ENCODE assay signal across 8 mouse cellular contexts in genomic region chr19:56513527-56513926, GRCm38 (mm10). TPM values are rescaled to one million over a fixed set of nuclear protein-coding genes. Genes with fewer than 3 reads are reported as not detected.
"Had no signal": no experiment of that assay in that cellular context is flagged by ENCODE, and none has a peak within 500 bp of the region (broad histone marks: within the 10 kb centered on the region; RNA-seq: fewer than 3 reads in every experiment).

No protein-coding gene starts in this region.

RNA-seq across cellular contexts. Expression of gene Plekhs1, which starts 52.1 kb away (rescaled TPM):
- total RNA-seq: heart, postnatal 36 days; hematopoietic stem cell, adult 5-6 weeks; hindbrain, postnatal 0 days had no signal
- polyA plus RNA-seq: heart, embryonic 10.5 days; heart, embryonic 12.5 days; heart, embryonic 13.5 days; heart, embryonic 14.5 days; hindbrain, embryonic 11.5 days had no signal
